Mouse (Mus musculus): ENCODE data around the gene Cldn34a.
"Not testable (repeated sequence)": the region's sequence is repeated elsewhere in the genome, so short reads cannot be mapped to it uniquely, and the experiment has no call there.

Cldn34a gene

GRCm38 (mm10) chrX:152563034-152563433 lies at the start of gene Cldn34a:
Cldn34a (plus strand) TSS chrX:152563334.
- no peak for DNase-seq (ENCODE audit: low read depth, low spot score)

GRCm38 (mm10) chrX:152518611-152519010 lies 44.5 kb upstream of the Cldn34a start:
- DNase-seq (ENCODE audit: low read depth, low spot score), result not testable (repeated sequence)

GRCm38 (mm10) chrX:152545736-152546135 lies 17.4 kb upstream of the Cldn34a start:
- DNase-seq (ENCODE audit: low read depth, low spot score), result no peak

GRCm38 (mm10) chrX:152548180-152548579 lies 15.0 kb upstream of the Cldn34a start:
- no peak for DNase-seq (ENCODE audit: low read depth, low spot score)

GRCm38 (mm10) chrX:152557446-152557845 lies 5.7 kb upstream of the Cldn34a start:
- no peak for DNase-seq (ENCODE audit: low read depth, low spot score)
